Mouse (Mus musculus): ENCODE results near the gene Skor1.

Gene Skor1

DNA sequence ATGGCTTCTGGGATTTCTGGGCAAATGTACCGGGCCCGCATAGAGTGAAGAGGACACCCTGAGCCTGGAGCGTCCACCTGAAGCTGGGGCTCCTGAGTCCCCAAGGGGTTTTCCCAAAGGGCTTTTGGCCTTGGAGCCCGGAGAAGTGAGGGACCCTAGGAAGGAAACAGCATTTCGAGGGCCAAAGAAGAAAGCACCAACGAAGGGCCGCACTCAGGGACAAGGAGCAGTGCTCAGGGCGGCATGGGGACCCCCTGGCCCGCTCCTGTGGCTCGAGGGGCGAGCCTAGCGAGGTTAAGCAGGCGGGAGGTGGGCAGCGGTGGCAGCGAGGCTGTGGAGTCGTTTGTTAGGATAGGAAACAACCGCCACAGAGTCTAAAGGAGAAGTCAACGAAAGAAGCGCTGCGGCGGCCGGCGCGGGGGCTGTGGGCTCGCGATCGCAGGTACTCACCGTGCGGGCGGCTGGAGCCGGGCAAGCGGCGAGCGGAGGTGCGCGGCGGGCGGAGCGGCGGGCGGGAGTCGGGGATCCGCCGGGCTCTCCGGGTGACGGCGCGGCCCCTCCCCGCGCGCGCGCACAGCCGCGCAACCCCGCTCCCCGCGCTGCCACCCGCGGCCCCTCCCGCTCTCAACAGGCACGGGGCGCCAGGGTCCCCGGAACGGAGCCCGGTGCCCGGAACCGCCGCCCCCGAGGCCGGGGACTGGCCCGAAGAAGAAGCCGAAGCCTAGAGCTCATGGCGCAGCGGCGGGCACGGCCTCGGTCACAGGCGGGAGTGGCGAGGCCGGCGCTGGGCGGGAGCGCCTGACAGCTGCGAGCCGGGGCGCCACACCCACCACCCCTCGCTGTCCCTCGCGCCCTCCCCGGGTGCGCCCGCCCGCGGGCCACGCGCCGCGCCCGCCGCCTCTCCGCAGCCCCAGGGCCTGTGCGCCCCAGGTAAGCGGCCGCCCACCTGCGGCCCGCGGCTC lies at the start of gene Skor1:
Gene Skor1 (minus strand): TSS at position 552 of the 962 bp plus-strand sequence.
- no peak for DNase-seq (ENCODE audit: low spot score)

DNA sequence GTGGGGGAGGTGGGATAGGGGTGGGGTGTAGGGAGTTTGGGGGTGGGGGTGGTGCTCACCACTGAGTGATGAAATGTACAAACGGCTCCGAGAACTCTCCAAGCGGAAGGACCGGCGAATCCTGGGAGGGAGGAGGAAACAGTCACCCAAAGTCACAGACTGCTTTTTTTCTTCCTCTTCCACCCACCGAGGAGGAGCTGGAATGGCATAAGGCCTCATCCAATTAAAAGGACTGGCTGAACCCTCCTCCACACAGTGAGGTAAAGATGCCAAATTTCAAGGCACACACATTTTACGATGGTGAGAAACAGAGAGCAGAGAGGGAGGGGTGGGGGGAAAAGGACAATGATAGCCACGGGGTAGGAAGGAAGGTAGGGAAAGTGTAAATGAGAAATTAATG lies 48.5 kb upstream of the Skor1 start:
- no peak for DNase-seq (ENCODE audit: low spot score)

DNA sequence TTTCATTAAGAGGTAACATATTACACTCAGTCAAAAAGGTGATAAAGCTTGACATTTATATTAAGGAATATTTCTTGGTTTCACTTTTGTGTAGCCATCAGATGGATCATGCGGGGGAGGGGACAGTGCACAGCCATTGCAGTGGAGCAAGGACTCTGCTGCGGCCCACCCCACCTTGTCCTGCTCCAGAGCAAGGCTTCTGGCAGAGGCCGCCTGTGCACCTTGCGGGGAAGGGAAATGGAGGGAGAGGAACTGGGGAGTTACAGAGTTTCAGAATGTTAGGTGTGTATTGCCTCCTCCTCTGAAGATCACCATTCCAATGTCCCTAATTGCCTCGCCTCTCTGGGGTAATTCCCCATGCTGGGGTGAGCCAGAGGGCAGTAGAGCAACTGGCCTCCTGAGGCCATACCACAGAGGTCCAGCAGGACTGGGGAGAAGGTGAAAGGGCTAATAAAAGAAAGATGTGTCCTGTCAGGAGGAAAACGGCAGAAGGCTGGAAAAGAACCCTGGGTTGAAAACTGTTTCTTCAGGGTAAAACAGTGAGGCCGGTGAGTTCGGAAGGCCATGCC lies 47.4 kb upstream of the Skor1 start:
- DNase-seq (ENCODE audit: low spot score): no peak

DNA sequence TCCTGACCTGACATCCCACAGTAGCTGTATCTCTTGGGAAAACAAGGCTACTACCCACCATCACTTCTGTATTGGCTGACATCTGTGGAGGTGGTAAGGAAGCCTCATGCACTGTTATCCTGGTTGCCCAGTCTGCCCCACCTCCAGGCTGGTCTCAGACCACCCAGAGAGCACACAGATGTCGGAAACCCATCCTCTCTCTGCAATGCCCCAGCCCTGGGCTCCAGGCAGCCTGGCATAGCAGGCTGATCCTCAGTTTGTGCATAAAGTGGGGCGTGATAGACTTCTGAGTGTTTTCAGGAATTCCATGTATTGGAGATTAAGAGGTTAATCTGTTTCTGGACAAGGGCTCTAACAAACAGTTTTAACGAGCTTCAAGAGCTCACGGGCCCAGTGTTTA lies 46.8 kb upstream of the Skor1 start:
- DNase-seq (ENCODE audit: low spot score): no peak

DNA sequence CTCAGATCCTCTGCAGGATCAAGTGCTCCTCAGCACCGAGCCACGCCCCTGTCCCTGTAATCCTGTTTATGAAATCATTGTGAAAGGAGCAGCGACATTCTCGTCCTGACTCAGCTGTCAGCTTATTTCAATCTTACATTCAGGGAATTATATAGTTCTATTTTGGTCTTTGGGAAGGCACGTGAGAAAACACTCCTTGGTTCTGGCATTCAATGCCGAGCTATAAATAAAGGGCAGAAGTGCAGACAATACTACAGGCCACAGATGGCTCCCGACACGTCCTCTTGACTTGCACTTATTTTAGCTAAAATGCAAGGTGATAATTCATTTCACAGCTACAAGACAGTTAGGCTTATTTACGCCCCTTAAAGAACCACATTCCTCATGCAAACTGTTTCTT lies 46.0 kb upstream of the Skor1 start:
- no peak for DNase-seq (ENCODE audit: low spot score)

DNA sequence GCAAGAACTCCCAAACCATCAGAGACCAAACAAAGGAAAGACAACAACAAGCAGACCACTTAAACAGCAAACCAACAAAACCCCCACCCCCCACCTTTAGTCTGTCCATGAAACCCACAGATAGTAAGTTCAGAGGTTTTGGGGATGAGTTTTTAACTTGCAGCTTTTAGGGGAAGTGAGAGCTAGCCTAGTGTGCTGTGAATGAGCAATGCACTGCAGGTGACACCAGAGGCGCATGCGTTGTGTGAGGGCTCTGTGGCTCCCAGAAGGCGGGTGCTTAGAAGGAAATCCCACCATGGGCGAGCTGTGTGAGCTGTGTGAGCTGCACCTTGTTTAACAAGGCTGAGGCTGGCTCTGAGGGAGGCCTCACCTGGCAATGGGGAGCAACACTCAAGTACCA lies 44.0 kb upstream of the Skor1 start:
- no peak for DNase-seq (ENCODE audit: low spot score)

DNA sequence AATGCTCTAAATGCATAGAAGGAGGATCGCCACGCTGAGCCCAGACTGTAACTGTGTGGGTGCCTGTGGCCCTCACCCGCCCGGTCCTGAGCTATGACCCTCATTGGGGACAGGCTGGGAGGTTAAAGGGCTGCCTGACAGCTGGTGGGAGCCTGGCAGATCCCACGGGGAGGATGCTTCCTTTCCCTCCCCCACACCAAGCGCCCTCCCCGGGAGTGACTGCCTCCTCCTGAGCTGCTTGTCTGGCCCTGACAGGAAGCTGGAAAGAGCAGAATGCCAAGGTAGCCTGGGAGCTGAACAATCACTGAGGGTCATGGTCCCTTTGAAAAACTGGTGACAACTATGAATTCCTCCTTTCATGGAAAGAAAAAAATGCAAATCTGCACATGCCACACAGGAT lies 38.5 kb upstream of the Skor1 start:
- no peak for DNase-seq (ENCODE audit: low spot score)

DNA sequence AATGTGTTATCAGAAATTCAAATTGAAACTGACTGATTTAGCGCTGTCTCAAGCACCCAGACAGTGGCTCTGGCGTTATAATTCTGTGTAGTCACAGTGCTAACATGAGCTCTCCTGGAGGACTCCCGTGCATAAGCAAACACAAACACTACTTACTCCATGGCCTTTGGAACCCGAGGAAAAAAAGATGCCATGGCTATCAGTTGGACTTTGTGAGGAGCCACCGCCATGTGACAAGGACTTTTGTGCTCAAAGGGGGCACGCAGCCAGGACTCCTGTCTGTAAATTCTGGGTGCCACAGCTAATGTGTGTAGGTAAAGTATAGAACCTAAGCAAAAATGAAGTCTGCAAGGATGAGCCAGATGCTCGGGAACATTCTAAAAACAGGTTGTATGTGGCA lies 36.5 kb upstream of the Skor1 start:
- no peak for DNase-seq (ENCODE audit: low spot score)

DNA sequence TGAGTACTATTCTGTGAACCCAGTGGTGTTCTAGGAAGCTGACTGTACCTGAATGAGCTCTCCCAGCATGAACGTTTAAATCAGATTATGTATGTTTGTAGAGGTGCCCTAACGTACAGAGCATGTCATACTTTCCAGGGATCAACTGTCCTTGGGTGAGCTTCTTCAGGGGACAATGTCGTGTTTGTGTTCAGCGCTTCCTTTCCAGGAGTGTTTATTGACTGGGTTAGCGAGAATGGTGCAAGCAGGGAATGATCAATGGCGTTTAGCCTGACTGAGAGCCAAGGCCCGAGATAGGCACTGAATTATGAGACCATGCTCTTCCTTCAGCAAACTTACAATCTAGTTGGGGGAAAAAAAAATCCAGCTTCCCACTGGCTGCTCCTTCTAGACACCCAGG lies 35.1 kb upstream of the Skor1 start:
- no peak for DNase-seq (ENCODE audit: low spot score)

DNA sequence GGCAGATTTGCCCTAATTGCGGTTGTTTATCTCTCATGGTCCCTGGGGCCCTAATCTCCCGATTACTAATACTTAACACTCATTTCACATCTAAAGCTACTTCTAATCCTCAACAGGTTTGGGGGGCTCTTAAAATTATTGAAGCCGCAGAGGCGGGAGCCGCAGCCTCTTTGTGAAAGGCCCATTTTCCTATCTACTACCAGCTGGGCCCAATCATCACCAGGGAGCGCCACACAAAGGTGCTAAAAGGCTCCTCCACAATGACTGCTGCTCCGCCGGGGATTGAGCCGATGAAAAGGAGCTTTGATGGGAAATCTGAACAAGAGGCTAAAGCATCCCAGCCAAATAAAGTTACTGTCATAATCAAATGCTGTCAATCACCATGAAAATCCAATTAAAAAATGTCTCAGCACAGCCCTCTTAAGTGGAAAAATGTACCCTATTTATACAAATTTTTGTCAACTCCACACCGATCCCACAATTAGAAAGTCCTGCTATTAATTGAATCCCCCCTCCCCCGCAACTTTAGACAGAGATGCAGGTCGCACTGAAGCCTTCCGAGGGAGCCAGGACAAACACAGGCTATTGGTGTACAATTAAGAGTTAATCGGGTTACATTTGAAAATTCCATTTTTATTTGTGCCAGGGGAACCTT lies 33.7 kb upstream of the Skor1 start:
- no peak for DNase-seq (ENCODE audit: low spot score)

DNA sequence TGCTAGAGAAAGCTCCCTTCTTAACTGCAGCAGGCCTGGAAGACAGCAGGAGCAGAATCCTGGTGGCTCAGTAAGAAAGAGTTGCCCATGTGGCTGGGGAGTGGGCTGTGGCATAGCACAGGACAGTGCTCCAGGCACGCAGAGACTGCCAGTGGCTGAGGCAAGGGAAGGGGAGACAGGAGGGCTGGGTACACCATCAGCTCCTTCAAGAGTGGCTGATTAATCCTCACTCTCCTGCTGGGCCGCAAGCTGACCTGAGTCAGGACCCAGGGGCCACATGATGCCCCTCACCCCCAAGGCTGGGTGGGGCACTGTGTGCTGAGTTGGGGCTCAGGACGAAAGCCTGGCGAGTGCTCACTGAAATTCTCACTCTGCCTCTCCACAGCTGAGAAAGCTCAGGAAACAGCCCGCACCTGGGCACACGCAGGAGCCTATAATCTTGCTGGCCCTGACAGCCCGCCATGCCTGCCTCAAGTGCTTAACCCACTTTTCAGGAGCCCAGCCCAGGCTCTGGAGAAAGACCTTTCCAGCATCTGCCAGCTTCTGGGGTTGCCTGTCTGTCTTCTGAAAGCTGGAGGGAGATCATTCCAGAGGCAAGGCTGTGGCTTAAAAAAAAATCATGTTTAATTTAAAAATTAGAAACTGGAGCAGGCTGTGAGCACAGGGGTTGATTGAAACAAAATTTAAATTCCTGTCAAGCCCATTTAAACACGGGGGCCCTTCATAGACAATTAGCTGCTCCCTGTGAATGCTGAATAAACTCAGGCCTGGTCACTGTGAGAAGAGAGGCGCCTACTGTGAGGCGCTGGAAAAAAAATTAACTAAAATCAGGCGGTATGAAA lies 32.8 kb upstream of the Skor1 start:
- no peak for DNase-seq (ENCODE audit: low spot score)

DNA sequence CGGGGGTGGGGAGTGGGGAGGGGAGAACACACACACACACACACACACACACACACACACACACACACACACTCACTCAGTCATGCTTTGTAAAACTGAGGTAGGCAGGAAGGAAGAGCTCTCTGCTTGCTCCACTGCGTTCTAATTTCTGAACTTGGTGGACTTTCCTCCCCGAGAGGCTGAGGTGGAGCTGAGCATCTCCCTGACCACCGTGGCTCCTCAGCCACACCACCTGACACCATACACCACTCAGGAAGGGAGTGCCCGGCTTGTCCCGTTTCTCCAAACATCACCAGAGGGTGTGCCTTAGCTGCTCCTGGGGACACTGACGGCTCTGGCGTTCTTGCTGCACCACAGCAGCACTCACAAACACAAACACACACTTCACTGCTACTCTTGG lies 29.5 kb upstream of the Skor1 start:
- DNase-seq (ENCODE audit: low spot score): no peak

DNA sequence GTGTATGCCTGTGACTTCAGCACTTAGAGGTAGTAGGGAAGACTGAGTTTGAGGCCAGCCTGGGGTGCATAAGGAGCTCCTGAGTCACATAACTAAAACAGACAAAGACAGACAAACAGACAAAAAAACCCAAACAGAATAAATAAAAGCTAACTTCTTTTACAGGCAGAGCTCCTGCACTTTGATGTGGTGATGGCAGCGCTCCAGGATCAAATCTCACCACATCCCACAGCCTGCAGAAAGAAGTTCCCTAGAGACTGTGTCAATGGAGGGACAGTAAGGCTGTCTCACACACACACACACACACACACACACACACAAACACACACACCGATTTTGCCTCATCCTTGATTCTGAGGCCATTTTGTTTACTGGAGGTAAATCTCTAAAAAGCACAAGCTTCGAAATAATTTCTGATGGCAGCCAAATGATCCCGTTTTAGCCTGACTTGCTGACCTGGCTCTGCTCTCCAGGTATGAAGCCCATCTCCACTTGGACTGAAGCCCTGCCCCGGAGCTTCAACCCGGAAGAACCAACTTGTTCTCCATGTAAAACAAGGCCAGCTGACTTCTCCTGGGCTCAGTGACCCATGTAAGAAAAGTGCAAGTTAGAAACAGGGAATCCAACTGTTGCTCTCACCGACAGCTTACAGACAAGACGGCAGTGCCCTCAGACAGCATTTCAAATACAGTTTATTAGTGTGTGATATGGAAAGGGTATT lies 25.4 kb upstream of the Skor1 start:
- no peak for DNase-seq (ENCODE audit: low spot score)

DNA sequence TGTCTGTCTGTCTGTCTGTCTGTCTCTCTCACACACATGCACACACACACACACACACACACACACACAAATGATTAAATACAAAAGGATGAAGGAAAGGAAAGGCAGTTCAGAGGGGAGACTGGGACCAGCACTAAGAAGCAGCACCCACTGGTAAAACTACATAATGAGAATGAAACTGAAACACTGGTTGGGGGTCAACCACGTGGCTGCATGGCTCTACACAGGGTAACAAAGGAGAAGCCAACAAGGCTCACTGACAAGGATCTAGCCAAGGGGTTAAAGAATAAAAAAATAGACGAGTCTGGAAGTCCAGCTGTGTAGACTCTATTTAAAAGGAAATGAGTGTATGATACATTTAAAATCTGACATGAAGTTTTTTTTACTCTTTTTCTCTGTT lies 23.2 kb upstream of the Skor1 start:
- no peak for DNase-seq (ENCODE audit: low spot score)

DNA sequence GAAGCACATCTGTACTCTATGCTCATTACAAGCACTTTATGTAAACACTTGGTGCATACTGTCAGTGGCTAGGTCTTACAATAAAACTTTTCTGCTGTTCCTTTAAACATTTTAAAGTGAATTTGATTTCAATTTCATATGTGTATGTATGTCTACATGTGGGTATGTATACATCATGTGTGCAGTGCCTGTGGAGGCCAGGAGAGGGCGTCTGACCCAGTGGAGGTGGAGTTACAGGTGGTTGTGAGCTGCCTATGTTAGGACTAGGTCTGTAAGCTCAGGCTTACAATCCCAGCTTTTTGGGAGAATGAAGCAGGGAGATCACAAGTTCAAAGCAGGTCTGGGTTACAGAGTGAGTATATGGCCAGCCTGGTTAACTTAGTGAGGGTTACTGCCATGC lies 20.4 kb upstream of the Skor1 start:
- no peak for DNase-seq (ENCODE audit: low spot score)

DNA sequence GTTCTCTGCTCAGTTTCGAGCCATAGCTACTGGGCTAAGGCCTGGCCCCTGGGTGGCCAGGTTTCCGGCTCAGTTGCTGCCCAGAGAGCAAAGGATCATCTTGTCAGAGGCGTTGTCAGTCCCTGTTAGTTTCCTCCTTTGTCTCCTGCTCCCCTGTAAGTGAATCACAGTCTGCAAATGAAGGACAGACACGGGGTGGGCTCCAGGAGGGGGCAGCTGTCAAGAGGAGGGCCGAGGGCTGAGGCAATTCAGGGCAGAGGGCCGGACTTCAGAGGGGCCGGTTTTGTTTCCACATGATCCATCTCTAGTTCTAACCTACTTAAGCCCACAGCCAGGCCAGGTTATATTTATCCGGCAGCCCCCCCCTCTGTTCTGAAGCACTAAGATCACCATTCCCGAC lies 16.3 kb upstream of the Skor1 start:
- DNase-seq (ENCODE audit: low spot score): no peak

DNA sequence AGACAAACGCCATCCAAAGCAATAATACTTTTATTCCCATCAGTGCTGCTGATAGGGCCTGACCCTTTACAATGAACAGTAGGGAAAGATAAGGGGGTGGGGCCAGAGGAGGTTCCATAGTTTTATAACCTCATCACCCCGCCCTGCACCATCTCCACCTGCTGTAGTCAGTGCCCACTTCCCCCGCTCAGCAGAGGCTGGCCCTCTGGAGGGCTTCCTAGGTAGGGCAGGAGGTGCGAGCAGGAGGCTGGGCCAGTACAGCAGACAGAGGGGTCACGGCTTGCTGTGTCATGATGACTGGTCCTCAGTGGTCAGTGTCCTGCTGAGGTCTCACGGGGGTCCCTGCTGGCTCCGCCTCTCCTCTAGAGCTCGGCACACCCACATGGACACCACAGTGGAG lies 15.0 kb upstream of the Skor1 start:
- no peak for DNase-seq (ENCODE audit: low spot score)

DNA sequence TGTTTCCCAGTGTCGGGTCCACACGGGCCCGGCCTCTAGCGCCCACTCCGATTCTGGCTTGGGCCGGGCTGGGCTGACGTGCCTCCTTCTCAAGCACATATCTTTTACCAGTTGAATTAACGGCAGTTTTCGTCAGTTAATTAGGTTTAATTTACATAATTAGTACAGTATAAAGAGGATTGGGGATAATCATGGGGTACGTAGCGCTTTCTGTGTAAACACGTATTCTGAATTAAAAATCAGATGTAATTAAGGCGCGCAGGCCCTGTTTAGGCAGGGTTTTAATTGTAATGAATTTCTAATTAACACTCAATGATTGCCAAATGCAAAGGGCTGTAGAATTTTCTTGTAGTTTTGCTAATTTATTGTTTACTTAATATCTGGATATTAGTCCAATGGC lies 3.2 kb upstream of the Skor1 start:
- DNase-seq (ENCODE audit: low spot score): no peak

DNA sequence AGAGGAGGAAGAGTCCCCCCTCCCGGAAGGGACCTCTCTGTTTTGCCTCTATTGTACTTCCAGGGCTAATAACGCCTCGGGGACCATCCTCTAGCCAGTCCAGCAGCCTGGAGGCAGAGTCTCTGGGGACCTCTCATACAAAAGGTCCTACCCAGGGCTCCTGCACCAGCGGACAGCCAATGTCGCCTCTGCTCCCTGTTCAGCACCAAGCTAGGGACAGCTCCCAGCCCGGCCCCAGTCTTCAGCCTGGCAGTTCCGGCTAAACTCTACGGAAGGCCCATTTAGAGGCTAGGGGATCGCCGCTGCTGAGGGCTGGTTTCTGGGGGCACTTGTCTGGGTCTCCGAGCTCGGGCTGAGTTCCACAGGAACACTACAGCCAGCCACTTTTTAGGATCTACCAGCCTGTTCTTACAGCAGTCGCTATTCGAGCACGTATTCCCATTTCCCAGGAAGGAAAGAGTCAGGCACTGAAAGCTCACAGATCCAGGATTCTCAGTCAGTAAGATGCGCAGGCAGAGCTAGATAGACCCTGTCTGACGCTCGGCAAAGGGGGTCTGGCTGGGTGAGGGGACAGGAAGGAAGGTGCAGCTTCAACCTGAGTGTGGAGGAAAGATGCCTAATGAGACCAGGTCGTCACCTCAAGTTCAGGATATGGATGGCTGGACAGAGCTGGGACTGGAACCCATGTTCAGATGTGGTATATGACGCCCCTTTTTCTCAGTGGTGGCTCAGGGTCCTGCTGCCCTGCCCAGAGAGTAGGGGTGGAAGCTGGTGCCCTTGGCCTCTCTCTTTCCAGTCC lies 2.5 kb upstream of the Skor1 start:
- no peak for DNase-seq (ENCODE audit: low spot score)

DNA sequence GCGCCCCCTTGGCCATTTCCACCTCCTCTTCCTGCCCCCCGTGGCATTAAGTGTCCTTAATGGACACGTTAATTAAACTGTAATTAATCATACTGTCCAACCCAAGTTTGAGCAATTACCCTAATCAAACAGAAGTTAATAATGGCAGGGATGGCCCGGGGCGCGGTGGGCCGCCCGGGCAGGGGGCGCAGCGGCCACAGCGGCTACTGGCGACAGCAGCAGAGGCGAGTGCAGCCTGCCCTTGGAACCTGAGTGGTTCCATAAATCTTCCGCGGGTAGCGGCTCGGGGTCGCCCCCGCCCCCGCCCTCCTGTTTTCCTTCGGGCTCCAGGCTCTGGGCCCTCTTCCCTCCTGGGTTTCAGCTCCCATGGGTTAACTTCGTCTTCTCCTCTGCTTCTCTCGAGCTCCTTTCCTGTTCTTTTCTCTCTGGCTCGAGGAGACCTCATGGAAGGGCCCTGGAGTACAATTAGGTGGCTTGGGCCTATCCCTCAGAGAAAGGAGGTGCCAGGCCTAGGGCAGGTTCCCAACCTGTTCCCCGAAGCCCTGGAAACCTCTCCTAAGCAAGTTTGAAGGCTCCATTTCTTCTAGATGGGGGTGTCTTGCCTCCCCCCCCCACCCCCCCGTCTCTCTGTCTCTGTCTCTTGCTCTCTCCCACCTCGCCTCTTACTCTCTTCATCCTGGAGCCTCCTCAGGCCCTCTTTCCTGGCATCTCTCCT lies 1.5 kb upstream of the Skor1 start:
- DNase-seq (ENCODE audit: low spot score): no peak
